Mouse (Mus musculus): Measurements from ENCODE around the gene Acbd6.

Acbd6 gene

GRCm38 (mm10) chr1:155560678-155561077, 2.8 kb downstream of the Acbd6 start:
- no peak for DNase-seq

- no peak for DNase-seq
Observed at GRCm38 (mm10) chr1:155562206-155562605, 4.3 kb downstream of the Acbd6 start.

- no peak for DNase-seq
Observed at GRCm38 (mm10) chr1:155564741-155565140, 6.8 kb downstream of the Acbd6 start.

GRCm38 (mm10) chr1:155568133-155568532, 10.2 kb downstream of the Acbd6 start:
- DNase-seq, result no peak

- DNase-seq, result no peak
Observed at GRCm38 (mm10) chr1:155569340-155569739, 11.4 kb downstream of the Acbd6 start.

GRCm38 (mm10) chr1:155574966-155575673, 17.2 kb downstream of the Acbd6 start:
- peak; percentile 60 for DNase-seq

- no peak for DNase-seq
Observed at GRCm38 (mm10) chr1:155576432-155576831, 18.5 kb downstream of the Acbd6 start.

- DNase-seq, result no peak
Observed at GRCm38 (mm10) chr1:155577316-155577715, 19.4 kb downstream of the Acbd6 start.

GRCm38 (mm10) chr1:155587961-155588360, 30.0 kb downstream of the Acbd6 start:
- no peak for DNase-seq

GRCm38 (mm10) chr1:155594141-155594540, 36.2 kb downstream of the Acbd6 start:
- DNase-seq, result no peak

- no peak for DNase-seq
Observed at GRCm38 (mm10) chr1:155596576-155596975, 38.7 kb downstream of the Acbd6 start.

GRCm38 (mm10) chr1:155604706-155605105, 46.8 kb downstream of the Acbd6 start:
- DNase-seq, result no peak

GRCm38 (mm10) chr1:155605391-155606155, 47.7 kb downstream of the Acbd6 start:
- DNase-seq, result no peak

- no peak for DNase-seq
Observed at GRCm38 (mm10) chr1:155606156-155606531, 48.2 kb downstream of the Acbd6 start.

GRCm38 (mm10) chr1:155608524-155608923, 50.6 kb downstream of the Acbd6 start:
- no peak for DNase-seq

- no peak for DNase-seq
Observed at GRCm38 (mm10) chr1:155614426-155614825, 56.5 kb downstream of the Acbd6 start.

- no peak for DNase-seq
Observed at GRCm38 (mm10) chr1:155621075-155621474, 63.2 kb downstream of the Acbd6 start.

GRCm38 (mm10) chr1:155623192-155623591, 65.3 kb downstream of the Acbd6 start:
- DNase-seq, result no peak

GRCm38 (mm10) chr1:155627746-155628145, 69.8 kb downstream of the Acbd6 start:
- no peak for DNase-seq

GRCm38 (mm10) chr1:155636648-155637047, 78.7 kb downstream of the Acbd6 start:
- no peak for DNase-seq

GRCm38 (mm10) chr1:155645816-155646215, 87.9 kb downstream of the Acbd6 start:
- DNase-seq, result no peak

- no peak for DNase-seq
Observed at GRCm38 (mm10) chr1:155646345-155647307, 88.7 kb downstream of the Acbd6 start.
